Mouse (Mus musculus) lung, embryonic 15.5 days (tissue): ENCODE results near the gene Dglucy. TPM values are rescaled to one million over a fixed set of nuclear protein-coding genes. Genes with fewer than 3 reads are reported as not detected.

Source experiments
- ATAC-seq: fragments of 200-750 bp; cut with Nextera tagmentation; 2 replicates; pipeline ENCODE4 v1.8.0; 2017; ENCODE audit warnings: moderate number of reproducible peaks, borderline replicate concordance; ENCODE audit not compliant: low FRiP score, low TSS enrichment; ENCODE audit errors: extremely low read depth
- H3K27ac ChIP-seq: fragments of 300-500 bp; sonication (generic); 2 replicates; pipeline ENCODE4 v1.5.1; 2015; ENCODE audit warnings: moderate library complexity, mild to moderate bottlenecking, inconsistent platforms
- H3K27me3 ChIP-seq: fragments of 300-500 bp; sonication (generic); 2 replicates; pipeline ENCODE4 v1.6.1; 2015; ENCODE audit warnings: inconsistent platforms
- H3K36me3 ChIP-seq: fragments of 300-500 bp; sonication (generic); 2 replicates; pipeline ENCODE4 v1.6.1; 2015; ENCODE audit warnings: inconsistent platforms
- H3K4me1 ChIP-seq: fragments of 300-500 bp; sonication (generic); 2 replicates; pipeline ENCODE4 v1.6.1; 2015; ENCODE audit warnings: inconsistent platforms
- H3K4me2 ChIP-seq: fragments of 300-500 bp; sonication (generic); 2 replicates; pipeline ENCODE4 v1.6.1; 2015; ENCODE audit warnings: inconsistent platforms, mild to moderate bottlenecking, moderate library complexity
- H3K4me3 ChIP-seq: fragments of 300-500 bp; sonication (generic); 2 replicates; pipeline ENCODE4 v1.5.1; 2015; ENCODE audit warnings: mild to moderate bottlenecking, inconsistent platforms
- H3K9ac ChIP-seq: fragments of 300-500 bp; sonication (generic); 2 replicates; pipeline ENCODE4 v1.6.1; 2015; ENCODE audit warnings: inconsistent platforms
- H3K9me3 ChIP-seq: fragments of 300-500 bp; sonication (generic); 2 replicates; pipeline ENCODE4 v1.6.1; 2016; ENCODE audit warnings: inconsistent platforms
- WGBS: fragments of 180-500 bp; shearing (Covaris S2); methylation state at CpG from one replicate; pipeline ENCODE4 v1.1.7; 2015; 5-methylcytosine and 5-hydroxymethylcytosine counted together
- polyA plus RNA-seq: library from polyadenylated mRNA; unstranded; fragments of >200 nt; fragmentation: Nextera tagmentation; extraction: Ambion mirVana; gene quantifications from 2 replicates; pipeline ENCODE4 v1.2.1, GENCODE M21; 2015

Gene Dglucy
- polyA plus RNA-seq, 1 experiment from 2014 or later: 5.2 TPM

GRCm38 (mm10) chr12:100764329-100765018, 14.4 kb upstream of the Dglucy start:
- Histone ChIP-seq H3K4me3 (no peak overlapping the region), H3K27ac (0 out of 2 replicates have a peak overlapping the region, but pooled peaks have one; percentile 23), H3K4me2 (no peak overlapping the region), H3K36me3 (no peaks in the 10 kb centered on the region), H3K9me3 (no peaks in the 10 kb centered on the region), H3K4me1 (no peaks in the 10 kb centered on the region), H3K9ac (no peak overlapping the region), H3K27me3 (no peaks in the 10 kb centered on the region)
- no peak for ATAC-seq
- WGBS: 39% methylated on average over 13 of the region's 13 CpGs

GRCm38 (mm10) chr12:100769871-100770270, 9.0 kb upstream of the Dglucy start:
- Histone ChIP-seq H3K4me2 (no peak overlapping the region), H3K9me3 (no peaks in the 10 kb centered on the region), H3K9ac (no peak overlapping the region), H3K4me1 (0 out of 2 replicates have a peak, but pooled peaks cover 3% of the 10 kb centered on the region), H3K36me3 (no peaks in the 10 kb centered on the region), H3K27ac (no peak overlapping the region), H3K27me3 (no peaks in the 10 kb centered on the region), H3K4me3 (no peak overlapping the region)
- WGBS: 87% methylated on average over 6 of the region's 6 CpGs
- ATAC-seq: no peak

- 64% methylated on average over 3 of the region's 3 CpGs for WGBS
- Histone ChIP-seq H3K4me2 (no peak overlapping the region), H3K4me1 (peaks cover 3% of the 10 kb centered on the region; the same call in 1 of the 2 replicates), H3K27ac (no peak overlapping the region), H3K36me3 (no peaks in the 10 kb centered on the region), H3K9me3 (no peaks in the 10 kb centered on the region), H3K9ac (no peak overlapping the region), H3K27me3 (no peaks in the 10 kb centered on the region), H3K4me3 (no peak overlapping the region)
- ATAC-seq: no peak
Measured at GRCm38 (mm10) chr12:100770765-100771164, 8.1 kb upstream of the Dglucy start.

- peak; percentile 11; the same call in 1 of the 2 replicates for ATAC-seq
- Histone ChIP-seq H3K27me3 (no peaks in the 10 kb centered on the region), H3K4me3 (no peak overlapping the region), H3K9me3 (no peaks in the 10 kb centered on the region), H3K9ac (no peak overlapping the region), H3K4me2 (no peak overlapping the region), H3K36me3 (no peaks in the 10 kb centered on the region), H3K27ac (no peak overlapping the region), H3K4me1 (peaks cover 5% of the 10 kb centered on the region; the same call in 1 of the 2 replicates)
- WGBS: 19% methylated on average over 7 of the region's 7 CpGs
Measured at GRCm38 (mm10) chr12:100772230-100772984, 6.5 kb upstream of the Dglucy start.

- WGBS: 70% methylated on average over 7 of the region's 7 CpGs
- Histone ChIP-seq H3K4me3 (no peak overlapping the region), H3K27ac (no peak overlapping the region), H3K4me1 (peaks cover 22% of the 10 kb centered on the region), H3K9me3 (no peaks in the 10 kb centered on the region), H3K36me3 (no peaks in the 10 kb centered on the region), H3K4me2 (no peak overlapping the region), H3K27me3 (no peaks in the 10 kb centered on the region), H3K9ac (no peak overlapping the region)
- no peak for ATAC-seq
Measured at GRCm38 (mm10) chr12:100774756-100775155, 4.1 kb upstream of the Dglucy start.

- Histone ChIP-seq H3K4me2 (no peak overlapping the region), H3K27ac (no peak overlapping the region), H3K4me1 (peaks cover 25% of the 10 kb centered on the region), H3K36me3 (no peaks in the 10 kb centered on the region), H3K9ac (no peak overlapping the region), H3K9me3 (no peaks in the 10 kb centered on the region), H3K4me3 (no peak overlapping the region), H3K27me3 (no peaks in the 10 kb centered on the region)
- no peak for ATAC-seq
Measured at GRCm38 (mm10) chr12:100775291-100775690, 3.6 kb upstream of the Dglucy start.

- ATAC-seq: no peak
- 64% methylated on average over 8 of the region's 8 CpGs for WGBS
- no peak overlapping the region for H3K4me2 ChIP-seq
Measured at GRCm38 (mm10) chr12:100775911-100776581, 2.8 kb upstream of the Dglucy start.

GRCm38 (mm10) chr12:100776991-100777390, 1.9 kb upstream of the Dglucy start:
- H3K27ac ChIP-seq: no peak overlapping the region
- no peak overlapping the region for H3K9ac ChIP-seq
- no peak for ATAC-seq
- no peak overlapping the region for H3K4me3 ChIP-seq
- H3K27me3 ChIP-seq: no peaks in the 10 kb centered on the region
- 58% methylated on average over 6 of the region's 6 CpGs for WGBS
- H3K4me2 ChIP-seq: no peak overlapping the region
- peaks cover 24% of the 10 kb centered on the region for H3K4me1 ChIP-seq
- H3K9me3 ChIP-seq: no peaks in the 10 kb centered on the region
- no peaks in the 10 kb centered on the region for H3K36me3 ChIP-seq

More at GRCm38 (mm10) chr12:100775911-100776581, 2.8 kb upstream of the Dglucy start:
- H3K27me3 ChIP-seq: no peaks in the 10 kb centered on the region
- no peaks in the 10 kb centered on the region for H3K36me3 ChIP-seq
- H3K9me3 ChIP-seq: no peaks in the 10 kb centered on the region
- no peak overlapping the region for H3K9ac ChIP-seq
- no peak overlapping the region for H3K27ac ChIP-seq
- H3K4me3 ChIP-seq: no peak overlapping the region
- peaks cover 25% of the 10 kb centered on the region for H3K4me1 ChIP-seq

- H3K9ac ChIP-seq: peak overlapping the region; percentile 4; the same call in 1 of the 2 replicates
- ATAC-seq: peak; percentile 5; the same call in 1 of the 2 replicates
Measured at GRCm38 (mm10) chr12:100778276-100778933, 452 bp upstream of the Dglucy start.

GRCm38 (mm10) chr12:100780416-100780815, 1.6 kb downstream of the Dglucy start:
- Histone ChIP-seq H3K9ac (no peak overlapping the region), H3K9me3 (no peaks in the 10 kb centered on the region), H3K27me3 (no peaks in the 10 kb centered on the region), H3K4me1 (peaks cover 22% of the 10 kb centered on the region), H3K27ac (no peak overlapping the region), H3K4me3 (no peak overlapping the region), H3K4me2 (no peak overlapping the region), H3K36me3 (no peaks in the 10 kb centered on the region)
- ATAC-seq: no peak
- 91% methylated on average over 10 of the region's 10 CpGs for WGBS

More at GRCm38 (mm10) chr12:100778276-100778933, 452 bp upstream of the Dglucy start:
- H3K9me3 ChIP-seq: no peaks in the 10 kb centered on the region
- 67% methylated on average over 10 of the region's 10 CpGs for WGBS
- H3K27ac ChIP-seq: peak overlapping the region; percentile 91
- peak overlapping the region; percentile 66 for H3K4me2 ChIP-seq
- H3K27me3 ChIP-seq: no peaks in the 10 kb centered on the region
- H3K4me3 ChIP-seq: 0 out of 2 replicates have a peak overlapping the region, but pooled peaks have one; percentile 42
- H3K4me1 ChIP-seq: peaks cover 22% of the 10 kb centered on the region
- no peaks in the 10 kb centered on the region for H3K36me3 ChIP-seq

- 81% methylated on average over 13 of the region's 13 CpGs for WGBS
- Histone ChIP-seq H3K4me1 (peaks cover 20% of the 10 kb centered on the region), H3K9ac (no peak overlapping the region), H3K4me3 (no peak overlapping the region), H3K4me2 (no peak overlapping the region), H3K36me3 (no peaks in the 10 kb centered on the region), H3K27ac (no peak overlapping the region), H3K9me3 (no peaks in the 10 kb centered on the region), H3K27me3 (no peaks in the 10 kb centered on the region)
- ATAC-seq: no peak
Measured at GRCm38 (mm10) chr12:100781428-100782120, 2.7 kb downstream of the Dglucy start.
